Mouse (Mus musculus) forebrain, embryonic 14.5 days (tissue): ENCODE measurements around the gene Dgki. TPM values are rescaled to one million over a fixed set of nuclear protein-coding genes. Genes with fewer than 3 reads are reported as not detected.

Experiments used
- ATAC-seq: fragments of 200-750 bp; cut with Nextera tagmentation; 2 replicates; pipeline ENCODE4 v1.8.0; 2017; ENCODE audit warnings: mild to moderate bottlenecking, moderate library complexity
- DNase-seq: peaks from one replicate; pipeline ENCODE4 v3.0.0-alpha.2; 2015; ENCODE audit warnings: low spot score
- H3K27ac ChIP-seq: fragments of 300-500 bp; sonication (generic); 2 replicates; pipeline ENCODE4 v1.5.1; 2014; ENCODE audit warnings: low read depth, mild to moderate bottlenecking, control low read depth, low read length, moderate library complexity
- H3K27me3 ChIP-seq: fragments of 300-500 bp; sonication (generic); replicated peaks from 2 replicates; pipeline ENCODE4 v1.6.1; 2014; ENCODE audit warnings: low read length, control low read depth, mixed read lengths; ENCODE audit not compliant: control insufficient read depth, insufficient read depth
- H3K36me3 ChIP-seq: fragments of 300-500 bp; sonication (generic); 2 replicates; pipeline ENCODE4 v1.6.1; 2014; ENCODE audit warnings: low read length, control low read depth; ENCODE audit not compliant: control insufficient read depth, insufficient read depth
- H3K4me1 ChIP-seq: fragments of 300-500 bp; sonication (generic); 2 replicates; pipeline ENCODE4 v1.6.1; 2014; ENCODE audit warnings: antibody characterized with exemption, low read length, control low read depth; ENCODE audit not compliant: control insufficient read depth, insufficient read depth
- H3K4me2 ChIP-seq: fragments of 300-500 bp; sonication (generic); 2 replicates; pipeline ENCODE4 v1.6.1; 2014; ENCODE audit warnings: mild to moderate bottlenecking, control low read depth, low read length
- H3K4me3 ChIP-seq: fragments of 300-500 bp; sonication (generic); 2 replicates; pipeline ENCODE4 v1.5.1; 2014; ENCODE audit warnings: low read depth, low read length, control low read depth
- H3K9ac ChIP-seq: fragments of 300-500 bp; sonication (generic); 2 replicates; pipeline ENCODE4 v1.6.1; 2014; ENCODE audit warnings: mild to moderate bottlenecking, low read length, control low read depth, moderate library complexity
- H3K9me3 ChIP-seq: fragments of 300-500 bp; sonication (generic); replicated peaks from 2 replicates; pipeline ENCODE4 v1.6.1; 2016; ENCODE audit warnings: low read length, control low read depth, mixed read lengths; ENCODE audit not compliant: control insufficient read depth
- WGBS: fragments of 180-500 bp; shearing (Covaris S2); extraction: QIAGEN DNeasy Blood & Tissue Kit; methylation state at CpG from one replicate; pipeline ENCODE4 v1.1.7; 2014; 5-methylcytosine and 5-hydroxymethylcytosine counted together
- polyA plus RNA-seq: library from polyadenylated mRNA; unstranded; fragments of >200 nt; fragmentation: Nextera tagmentation; extraction: Ambion mirVana; gene quantifications from 2 replicates; pipeline ENCODE4 v1.2.1, GENCODE M21; 2014

The Dgki gene
- polyA plus RNA-seq, 1 experiment from 2014 or later, result 3.8 TPM

DNA sequence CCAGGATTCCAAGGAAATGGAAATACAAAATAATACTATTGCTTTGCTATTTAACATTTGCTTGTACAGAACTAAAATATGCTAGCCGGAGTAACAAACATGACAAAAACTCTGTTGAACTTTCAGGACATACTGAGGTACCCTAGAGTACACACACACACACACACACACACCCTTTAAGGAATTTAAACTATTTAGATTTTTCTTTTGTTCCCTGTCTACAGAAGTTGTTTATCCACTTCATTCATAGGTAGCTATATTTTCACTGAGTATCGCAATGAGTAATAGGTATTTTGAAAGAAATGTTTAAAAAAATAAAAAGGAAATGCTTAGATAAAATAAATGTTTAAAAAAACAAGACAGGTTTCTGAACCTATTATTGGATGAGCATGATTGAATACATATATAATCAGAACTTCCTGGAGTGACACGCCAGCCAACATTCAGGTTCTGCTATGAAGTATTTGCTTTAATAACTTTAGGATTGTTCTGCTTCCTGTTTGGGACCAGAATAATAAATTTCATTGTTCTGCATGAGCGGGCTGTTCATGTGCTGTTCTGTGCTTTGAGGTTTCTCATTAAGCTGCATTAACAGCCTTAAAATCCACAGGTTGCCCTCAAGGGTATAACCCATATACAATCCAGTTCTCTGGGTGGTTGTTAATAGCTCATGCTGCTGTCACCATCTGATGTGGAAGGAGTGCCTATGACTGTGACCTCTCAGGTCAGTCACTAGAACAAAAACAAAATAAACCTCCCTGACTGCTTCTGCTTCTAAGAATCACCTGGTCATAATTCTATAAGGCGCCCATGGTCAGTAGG, 457.7 kb downstream of the Dgki start:
- no peak overlapping the region for H3K9ac ChIP-seq
- no peaks in the 10 kb centered on the region for H3K9me3 ChIP-seq
- no peak overlapping the region for H3K4me2 ChIP-seq
- H3K4me3 ChIP-seq, result no peak overlapping the region
- DNase-seq (no peak), ATAC-seq (no peak)
- 80% methylated on average over 5 of the region's 5 CpGs for WGBS
- H3K4me1 ChIP-seq, result no peaks in the 10 kb centered on the region
- no peaks in the 10 kb centered on the region for H3K36me3 ChIP-seq
- no peaks in the 10 kb centered on the region for H3K27me3 ChIP-seq
- no peak overlapping the region for H3K27ac ChIP-seq

DNA sequence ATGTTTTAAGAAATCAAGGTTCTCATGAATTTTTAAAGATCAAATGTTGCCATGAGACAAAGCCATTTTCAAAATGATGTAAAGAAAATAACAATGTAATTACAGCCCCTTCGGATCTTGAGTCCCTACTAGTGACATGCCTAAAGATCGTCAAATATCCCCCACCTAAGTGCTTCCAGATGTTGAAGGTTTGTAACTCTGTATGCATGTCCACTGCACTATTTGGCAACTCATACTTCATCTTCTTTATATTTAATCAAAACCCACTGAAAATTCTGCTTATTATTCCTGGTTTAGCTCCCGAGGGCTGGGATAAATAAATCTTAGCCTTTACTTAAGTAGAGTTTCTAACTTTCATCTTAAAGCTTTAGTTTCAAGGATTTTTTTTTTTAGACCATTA, 458.3 kb downstream of the Dgki start:
- Histone ChIP-seq H3K4me3 (no peak overlapping the region), H3K27me3 (no peaks in the 10 kb centered on the region), H3K9ac (no peak overlapping the region), H3K9me3 (no peaks in the 10 kb centered on the region), H3K27ac (no peak overlapping the region), H3K36me3 (no peaks in the 10 kb centered on the region), H3K4me1 (no peaks in the 10 kb centered on the region; the same call in 1 of the 2 replicates), H3K4me2 (no peak overlapping the region)
- no peak for ATAC-seq
- 80% methylated on average over 3 of the region's 3 CpGs for WGBS
- DNase-seq, result no peak

DNA sequence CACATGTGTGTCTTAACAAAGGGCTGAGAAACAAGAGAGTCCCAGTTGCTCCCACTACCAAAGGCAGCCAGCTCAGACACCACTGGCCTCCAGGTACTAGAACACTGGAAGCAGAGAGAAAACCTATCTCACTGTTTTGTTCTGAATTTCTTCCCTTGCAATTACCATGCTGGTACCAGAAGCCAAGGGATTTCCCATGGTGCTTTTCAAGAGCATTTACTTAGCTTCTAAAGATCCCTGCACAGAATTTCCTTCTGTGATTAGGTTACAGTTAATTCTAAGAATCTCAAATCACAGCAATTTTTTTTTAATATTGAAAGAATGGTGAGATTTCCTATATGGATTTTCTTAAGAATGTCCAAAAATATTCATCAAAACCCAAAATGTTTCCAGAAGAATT, 458.8 kb downstream of the Dgki start:
- Histone ChIP-seq H3K4me3 (no peak overlapping the region), H3K36me3 (no peaks in the 10 kb centered on the region), H3K9me3 (no peaks in the 10 kb centered on the region), H3K9ac (no peak overlapping the region), H3K27me3 (no peaks in the 10 kb centered on the region), H3K4me2 (no peak overlapping the region), H3K4me1 (peaks cover 5% of the 10 kb centered on the region), H3K27ac (no peak overlapping the region)
- DNase-seq (no peak), ATAC-seq (no peak)

DNA sequence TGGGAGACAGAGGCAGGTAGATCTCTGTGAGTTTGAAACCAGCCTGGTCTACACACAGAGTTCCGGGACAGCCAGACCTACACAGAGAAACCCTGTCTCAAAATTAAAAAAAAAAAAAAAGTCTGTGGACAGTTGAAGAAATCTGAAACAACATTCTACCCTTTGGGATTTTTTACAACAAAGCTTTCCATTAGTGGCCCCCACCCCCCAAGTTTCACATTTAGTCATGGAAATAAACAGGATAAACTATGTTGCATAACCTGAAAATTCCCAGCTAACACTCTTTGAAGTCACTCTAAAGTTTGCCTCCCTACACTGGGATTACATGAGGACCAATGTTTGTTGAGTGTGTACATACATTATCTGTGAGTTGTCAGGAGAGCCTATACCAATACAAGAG, 461.2 kb downstream of the Dgki start:
- peaks cover 5% of the 10 kb centered on the region for H3K4me1 ChIP-seq
- WGBS, result 100% methylated on average over 1 of the region's 1 CpGs
- no peaks in the 10 kb centered on the region for H3K9me3 ChIP-seq
- no peak overlapping the region for H3K4me3 ChIP-seq
- no peak for DNase-seq
- H3K27ac ChIP-seq, result no peak overlapping the region
- no peaks in the 10 kb centered on the region for H3K27me3 ChIP-seq
- H3K4me2 ChIP-seq, result no peak overlapping the region
- ATAC-seq, result no peak
- no peaks in the 10 kb centered on the region for H3K36me3 ChIP-seq
- no peak overlapping the region for H3K9ac ChIP-seq

DNA sequence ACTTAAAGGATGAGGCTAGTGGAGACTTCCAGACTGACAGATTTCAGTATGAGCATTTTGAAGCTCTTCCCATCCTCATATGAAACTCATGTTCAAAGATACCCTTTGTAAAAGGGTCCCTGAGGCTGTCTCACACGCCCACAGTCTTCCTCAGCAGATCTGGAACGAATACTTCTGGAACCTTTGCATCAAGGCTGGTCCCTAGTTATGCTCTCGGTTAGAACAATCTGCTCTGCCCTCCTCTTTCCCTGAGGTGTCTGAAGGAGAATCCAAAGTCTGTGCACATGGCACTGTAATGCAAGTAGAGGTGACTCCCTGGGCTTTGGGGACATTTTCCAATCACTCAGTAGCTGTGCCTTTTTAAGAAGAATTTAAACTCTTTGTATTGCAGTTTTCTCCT, 464.6 kb downstream of the Dgki start:
- Histone ChIP-seq H3K9me3 (no peaks in the 10 kb centered on the region), H3K4me1 (peaks cover 5% of the 10 kb centered on the region), H3K27me3 (no peaks in the 10 kb centered on the region), H3K27ac (no peak overlapping the region), H3K4me3 (no peak overlapping the region), H3K36me3 (no peaks in the 10 kb centered on the region), H3K9ac (no peak overlapping the region), H3K4me2 (no peak overlapping the region)
- WGBS, result 63% methylated on average over 3 of the region's 3 CpGs
- DNase-seq (no peak), ATAC-seq (0 out of 2 replicates have a peak, but pooled peaks have one; percentile 15)

DNA sequence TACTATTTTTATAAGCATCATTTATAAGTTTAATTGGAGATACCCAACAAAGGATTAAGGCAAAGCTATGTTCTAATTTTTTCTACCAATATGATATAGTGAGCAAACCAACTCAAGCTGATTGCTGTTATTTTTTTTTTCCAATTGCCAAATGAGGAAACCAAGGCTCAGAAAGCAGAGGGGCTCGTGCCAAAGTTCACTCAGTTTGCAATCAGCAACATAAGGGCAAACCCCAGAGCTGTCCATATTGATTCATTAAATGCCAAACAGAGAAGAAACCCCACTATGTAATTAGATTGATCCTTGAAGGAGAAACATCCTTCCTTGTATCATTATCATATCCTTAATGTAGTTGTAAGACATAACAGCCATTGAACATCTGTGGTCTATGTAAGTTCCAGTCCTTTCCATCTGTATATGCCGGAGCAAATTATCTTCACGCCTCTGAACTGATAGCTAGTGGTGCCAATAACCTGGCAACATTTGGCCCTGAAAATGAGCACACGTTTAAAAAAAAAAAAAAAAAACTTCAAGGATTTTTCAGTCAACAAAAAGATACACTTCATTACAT, 465.2 kb downstream of the Dgki start:
- H3K27ac ChIP-seq, result no peak overlapping the region
- WGBS, result 67% methylated on average over 4 of the region's 4 CpGs

DNA sequence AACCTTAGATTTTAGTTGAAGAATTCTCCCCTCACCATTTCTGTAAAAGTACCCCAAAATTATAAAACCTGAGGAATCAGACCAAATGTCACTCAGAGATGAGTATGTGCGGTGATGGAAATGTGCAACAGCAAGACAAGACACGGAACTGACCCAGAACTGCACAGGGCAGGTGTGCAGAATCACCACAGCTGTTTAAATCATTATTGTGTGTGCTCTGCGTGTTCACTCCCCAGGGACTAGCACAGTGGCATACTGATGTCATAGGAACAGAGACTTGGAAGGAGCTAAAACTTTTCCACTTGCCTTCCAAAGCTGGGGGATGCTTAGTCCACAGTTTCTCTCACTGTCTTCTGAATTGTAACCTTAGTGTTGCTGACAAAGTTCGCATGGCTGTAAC, 467.3 kb downstream of the Dgki start:
- Histone ChIP-seq H3K27ac (no peak overlapping the region), H3K27me3 (no peaks in the 10 kb centered on the region), H3K4me3 (no peak overlapping the region), H3K4me2 (no peak overlapping the region), H3K36me3 (no peaks in the 10 kb centered on the region), H3K9ac (no peak overlapping the region), H3K4me1 (peaks cover 5% of the 10 kb centered on the region), H3K9me3 (no peaks in the 10 kb centered on the region)
- WGBS, result 80% methylated on average over 4 of the region's 4 CpGs
- no peak for DNase-seq
- ATAC-seq, result no peak

More for the DNA sequence above, 465.2 kb downstream of the Dgki start:
- no peak overlapping the region for H3K4me2 ChIP-seq
- peak; percentile 81 for ATAC-seq
- peaks cover 5% of the 10 kb centered on the region for H3K4me1 ChIP-seq
- H3K36me3 ChIP-seq, result no peaks in the 10 kb centered on the region
- no peaks in the 10 kb centered on the region for H3K9me3 ChIP-seq
- DNase-seq, result peak; percentile 61
- no peak overlapping the region for H3K4me3 ChIP-seq
- H3K9ac ChIP-seq, result no peak overlapping the region
- H3K27me3 ChIP-seq, result no peaks in the 10 kb centered on the region

DNA sequence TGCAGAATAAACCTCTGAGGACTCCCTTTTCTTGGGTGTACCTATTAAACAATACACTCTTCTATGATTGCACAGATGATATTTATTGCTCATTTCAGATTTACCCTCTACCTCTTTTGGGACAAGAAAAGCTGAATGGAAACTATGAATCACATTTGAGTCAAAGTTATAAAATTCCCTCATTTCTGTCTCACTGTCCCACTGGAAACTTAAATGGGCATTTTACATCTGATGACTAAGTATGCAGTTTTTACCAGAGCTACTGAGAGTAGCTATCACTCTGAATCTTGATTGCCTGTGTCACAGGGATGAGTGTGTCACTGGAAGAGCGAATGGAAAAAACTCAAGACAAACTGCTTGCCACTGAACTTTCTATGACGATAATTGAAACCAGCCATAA, 467.8 kb downstream of the Dgki start:
- no peak overlapping the region for H3K9ac ChIP-seq
- ATAC-seq, result no peak
- peaks cover 5% of the 10 kb centered on the region for H3K4me1 ChIP-seq
- no peak overlapping the region for H3K4me2 ChIP-seq
- H3K27me3 ChIP-seq, result no peaks in the 10 kb centered on the region
- no peaks in the 10 kb centered on the region for H3K36me3 ChIP-seq
- H3K27ac ChIP-seq, result no peak overlapping the region
- 92% methylated on average over 2 of the region's 2 CpGs for WGBS
- no peak overlapping the region for H3K4me3 ChIP-seq
- no peak for DNase-seq
- H3K9me3 ChIP-seq, result no peaks in the 10 kb centered on the region

DNA sequence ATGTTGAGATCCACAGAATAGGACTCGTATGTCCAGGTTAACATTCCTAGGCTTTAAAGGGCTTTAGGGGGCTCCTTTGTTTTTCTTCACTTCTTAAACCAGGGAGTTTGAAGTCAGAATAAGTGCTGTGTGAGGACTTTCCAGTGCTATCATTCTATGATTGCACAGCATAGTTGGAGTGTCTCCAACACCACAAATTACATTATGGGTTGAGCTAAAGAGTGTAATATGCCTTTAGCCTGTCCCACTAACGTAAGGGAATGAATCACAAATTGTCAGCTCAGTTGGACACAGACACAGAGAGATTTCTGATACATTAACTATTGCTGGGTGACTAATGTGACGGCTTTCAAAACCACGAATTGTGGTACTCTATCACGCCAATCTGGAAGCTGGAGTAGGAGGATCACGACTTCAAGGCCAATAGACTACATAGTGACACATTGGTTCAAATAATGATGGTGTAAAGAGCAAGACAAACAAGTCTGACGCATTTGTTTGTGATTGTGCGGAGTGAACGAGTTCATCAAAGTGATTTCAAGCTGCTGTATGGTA, 469.5 kb downstream of the Dgki start:
- no peak overlapping the region for H3K9ac ChIP-seq
- ATAC-seq, result no peak
- WGBS, result 74% methylated on average over 9 of the region's 9 CpGs

More for the DNA sequence above, 469.5 kb downstream of the Dgki start:
- no peak overlapping the region for H3K4me3 ChIP-seq
- H3K4me1 ChIP-seq, result no peaks in the 10 kb centered on the region
- H3K4me2 ChIP-seq, result no peak overlapping the region
- no peaks in the 10 kb centered on the region for H3K27me3 ChIP-seq
- H3K36me3 ChIP-seq, result no peaks in the 10 kb centered on the region
- no peaks in the 10 kb centered on the region for H3K9me3 ChIP-seq
- no peak overlapping the region for H3K27ac ChIP-seq
- DNase-seq, result no peak
